24 mouse cellular contexts compared by ENCODE assay signal in genomic region chr19:9101062-9101457, GRCm38 (mm10). TPM values are rescaled to one million over a fixed set of nuclear protein-coding genes. Genes with fewer than 3 reads are reported as not detected.
"Had no signal": no experiment of that assay in that cellular context is flagged by ENCODE, and none has a peak within 500 bp of the region (broad histone marks: within the 10 kb centered on the region; RNA-seq: fewer than 3 reads in every experiment).

No protein-coding gene starts in this region.

- H3K27ac ChIP-seq: kidney, postnatal 0 days; layer of hippocampus, adult 2 months; limb, embryonic 10.5 days; limb, embryonic 13.5 days; liver, embryonic 12.5 days; liver, embryonic 15.5 days; lung, embryonic 15.5 days; midbrain, embryonic 10.5 days; midbrain, embryonic 13.5 days; neural tube, embryonic 13.5 days had no signal

- H3K27me3 ChIP-seq: limb, embryonic 13.5 days; liver, embryonic 12.5 days; liver, embryonic 15.5 days; lung, embryonic 15.5 days; midbrain, embryonic 13.5 days; neural tube, embryonic 13.5 days had no signal

- H3K4me1 ChIP-seq: liver, embryonic 15.5 days; midbrain, embryonic 10.5 days; midbrain, embryonic 13.5 days had no signal

- H3K4me2 ChIP-seq: limb, embryonic 13.5 days; liver, embryonic 12.5 days; liver, embryonic 15.5 days; lung, embryonic 15.5 days; midbrain, embryonic 13.5 days; neural tube, embryonic 13.5 days had no signal

- H3K9ac ChIP-seq: limb, embryonic 13.5 days; liver, embryonic 12.5 days; liver, embryonic 15.5 days; lung, embryonic 15.5 days; midbrain, embryonic 13.5 days; neural tube, embryonic 13.5 days had no signal

- H3K9me3 ChIP-seq: limb, embryonic 10.5 days; limb, embryonic 13.5 days; liver, embryonic 12.5 days; liver, embryonic 15.5 days; lung, embryonic 15.5 days; megakaryocyte, embryonic 14.5 days; midbrain, embryonic 10.5 days; midbrain, embryonic 13.5 days; neural tube, embryonic 13.5 days had no signal

- DNase-seq: kidney, adult 18-20 months; kidney, adult 9 months; kidney, postnatal 25 days; layer of hippocampus, adult 9-11 months; liver; lung, postnatal 10 days; lung, postnatal 36 days; right cerebral cortex, postnatal 25 days; thymus, postnatal 25 days had no signal

- ATAC-seq: intestine, embryonic 16.5 days; liver, embryonic 12.5 days; midbrain, embryonic 13.5 days; midbrain, embryonic 16.5 days had no signal

- H3K36me3 ChIP-seq: limb, embryonic 10.5 days; limb, embryonic 13.5 days; liver, embryonic 12.5 days; liver, embryonic 15.5 days; lung, embryonic 15.5 days; midbrain, embryonic 10.5 days; midbrain, embryonic 13.5 days; neural tube, embryonic 13.5 days had no signal

- H3K4me3 ChIP-seq: layer of hippocampus, adult 2 months; limb, embryonic 10.5 days; limb, embryonic 13.5 days; liver, embryonic 12.5 days; liver, embryonic 15.5 days; lung, embryonic 15.5 days; megakaryocyte, embryonic 14.5 days; midbrain, embryonic 10.5 days; midbrain, embryonic 13.5 days; myocyte; neural tube, embryonic 13.5 days had no signal

RNA-seq across cellular contexts. Expression of gene Scgb1a1, which starts 13.3 kb away (rescaled TPM):
- polyA plus RNA-seq: intestine, embryonic 16.5 days; kidney, postnatal 0 days; limb, embryonic 10.5 days; limb, embryonic 13.5 days; liver, embryonic 12.5 days; liver, embryonic 15.5 days; midbrain, embryonic 10.5 days; midbrain, embryonic 13.5 days; midbrain, embryonic 16.5 days; myocyte; neural tube, embryonic 13.5 days; stomach, embryonic 14.5 days had no signal
